13 mouse cellular contexts compared by ENCODE assay signal in the genomic region with DNA sequence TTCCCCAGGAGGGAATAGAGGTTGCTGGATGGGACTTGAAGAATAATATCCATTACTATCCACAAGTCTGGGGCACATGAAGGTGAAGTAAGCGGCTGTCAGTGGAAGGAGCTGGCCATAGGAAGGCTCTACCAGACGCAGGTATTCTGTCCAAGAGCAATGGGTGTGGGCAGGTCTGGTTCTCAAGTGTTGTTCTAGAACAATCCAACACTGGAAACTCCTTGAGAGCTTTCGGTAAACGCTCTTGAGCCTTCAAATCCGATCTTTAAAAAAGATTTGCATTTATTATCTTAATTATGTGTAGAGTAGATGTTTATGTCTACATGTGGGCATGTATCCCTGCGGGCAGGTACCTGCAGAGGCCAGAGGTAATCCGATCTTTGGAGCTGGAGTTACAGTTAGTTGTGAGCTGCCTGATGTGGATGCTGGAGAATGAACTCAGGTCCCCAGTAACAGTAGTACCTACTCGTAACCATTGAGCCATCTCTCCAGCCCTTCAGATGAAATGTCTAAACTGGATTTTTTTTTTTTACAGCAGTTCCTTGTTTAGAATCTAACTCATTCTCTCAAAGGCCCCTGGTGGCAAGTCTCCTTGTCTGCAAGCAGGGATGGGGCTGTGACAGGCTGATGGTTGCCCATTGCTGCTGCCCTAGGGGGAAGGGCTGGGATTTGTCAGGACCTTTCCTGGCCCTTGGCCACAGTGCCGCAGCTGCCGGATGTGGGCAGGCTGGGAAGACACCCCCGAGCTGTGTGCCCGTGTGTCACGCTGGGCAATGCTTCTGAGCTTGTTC. TPM values are rescaled to one million over a fixed set of nuclear protein-coding genes. Genes with fewer than 3 reads are reported as not detected.
DNase-seq lines count a peak whose midpoint lies in the region; ATAC-seq and TF ChIP-seq lines count a peak whose summit lies in the region.
"Had no signal": no experiment of that assay in that cellular context is flagged by ENCODE, and none has a peak within 500 bp of the region (broad histone marks: within the 10 kb centered on the region; RNA-seq: fewer than 3 reads in every experiment).

No protein-coding gene starts in this region.

- no peaks in the 10 kb centered on the region for H3K79me2 ChIP-seq in CH12.LX (replicated peaks; ENCODE audit: control insufficient read depth, extremely low read depth, insufficient read depth, poor library complexity, severe bottlenecking)

- TF ChIP-seq EP300 in CH12.LX (IDR thresholded peaks at IDR 0.05; ENCODE audit: low read length) = no peak

- in situ Hi-C loops in CH12.LX (cut with MboI; ENCODE audit: low pct_ligation_motif_present, low pct_unique_long_range_greater_than_20kb, low sequenced_read_pairs) = loop anchor here (5.0 kb wide), 1 partner anchor 46 kb away; no protein-coding TSS in a partner anchor

- 75% methylated on average over 13 of the region's 13 CpGs for WGBS in heart, embryonic 11.5 days (ENCODE audit: insufficient replicate concordance)

- TF ChIP-seq POLR2A in CH12.LX (IDR thresholded peaks at IDR 0.05; ENCODE audit: low read depth, low read length) = no peak

- no peak overlapping the region for H3K4me2 ChIP-seq in CH12.LX (ENCODE audit: insufficient read depth, low read depth, poor library complexity, severe bottlenecking)
- no peak overlapping the region for H3K4me2 ChIP-seq in heart, embryonic 11.5 days
- H3K4me2 ChIP-seq: forebrain, embryonic 12.5 days; intestine, embryonic 15.5 days had no signal

- no peaks in the 10 kb centered on the region for H3K27me3 ChIP-seq in CH12.LX (replicated peaks)
- H3K27me3 ChIP-seq in heart, embryonic 11.5 days (ENCODE audit: control insufficient read depth, insufficient read depth, low read length) = no peaks in the 10 kb centered on the region
- H3K27me3 ChIP-seq: forebrain, embryonic 12.5 days; intestine, embryonic 15.5 days had no signal

- no peaks in the 10 kb centered on the region for H3K9me3 ChIP-seq in CH12.LX (replicated peaks; ENCODE audit: low read length)
- no peaks in the 10 kb centered on the region for H3K9me3 ChIP-seq in heart, embryonic 11.5 days (replicated peaks; ENCODE audit: control insufficient read depth, low read length)
- H3K9me3 ChIP-seq: forebrain, embryonic 12.5 days; intestine, embryonic 15.5 days had no signal

- no peak for ATAC-seq in heart, embryonic 11.5 days (replicated peaks; ENCODE audit: insufficient number of reproducible peaks, low FRiP score, low TSS enrichment)
- ATAC-seq: intestine, embryonic 15.5 days had no signal

- no peaks in the 10 kb centered on the region for H3K36me3 ChIP-seq in CH12.LX (replicated peaks in 1 of 2; ENCODE audit: control insufficient read depth in 1 of 2, insufficient read depth in 1 of 2, low read length in 1 of 2)
- H3K36me3 ChIP-seq in heart, embryonic 11.5 days (ENCODE audit: control insufficient read depth, insufficient read depth, low read length) = no peaks in the 10 kb centered on the region
- H3K36me3 ChIP-seq: intestine, embryonic 15.5 days had no signal

- DNase-seq in gastrocnemius, postnatal 14 days = peak; percentile 66
- no peak for DNase-seq in gastrocnemius, postnatal 36 days
- peak; percentile 86 for DNase-seq in left cerebral cortex, postnatal 4 days
- no peak for DNase-seq in left cerebral cortex, postnatal 36 days (ENCODE audit: low spot score in 2 of 2)
- no peak for DNase-seq in CH12.LX (ENCODE audit: extremely low read depth)
- peak; percentile 60 for DNase-seq in lung, postnatal 10 days
- no peak for DNase-seq in frontal cortex, postnatal 14 days (ENCODE audit: low spot score in 2 of 2)
- DNase-seq: cerebellum, adult 11-12 months had no signal

- intact Hi-C loops in gastrocnemius, postnatal 14 days (cut with DNase I; ENCODE audit: low total_unique reads) = no loop called here
- intact Hi-C loops in gastrocnemius, postnatal 36 days (cut with DNase I) = no loop called here
- intact Hi-C loops in left cerebral cortex, postnatal 4 days (cut with DNase I) = no loop called here
- intact Hi-C loops in left cerebral cortex, postnatal 36 days (cut with DNase I) = no loop called here

- dilution Hi-C loops in CH12.LX (cut with MboI; ENCODE audit: extremely low pct_ligation_motif_present, extremely low pct_unique_long_range_greater_than_20kb, low sequenced_read_pairs) = no loop called here

- peaks cover 0 to 16% of the 10 kb centered on the region in 2 experiments; a peak in 2 of 4 replicates for H3K4me1 ChIP-seq in CH12.LX (ENCODE audit: control insufficient read depth in 1 of 2, insufficient read depth in 2 of 2)
- H3K4me1 ChIP-seq in heart, embryonic 11.5 days (ENCODE audit: control insufficient read depth, insufficient read depth, low read length) = no peaks in the 10 kb centered on the region
- H3K4me1 ChIP-seq: forebrain, embryonic 12.5 days; intestine, embryonic 15.5 days had no signal

- H3K9ac ChIP-seq in CH12.LX (ENCODE audit: insufficient read depth, low read depth) = no peak overlapping the region
- H3K9ac ChIP-seq in heart, embryonic 11.5 days (ENCODE audit: low read depth, low read length) = no peak overlapping the region
- H3K9ac ChIP-seq: forebrain, embryonic 12.5 days; intestine, embryonic 15.5 days had no signal

- no peak overlapping the region for H3K27ac ChIP-seq in CH12.LX (ENCODE audit: insufficient read depth, low read depth)
- H3K27ac ChIP-seq in heart, embryonic 11.5 days (ENCODE audit: low read depth, low read length) = no peak overlapping the region
- H3K27ac ChIP-seq: forebrain, embryonic 12.5 days; intestine, embryonic 15.5 days had no signal

- TF ChIP-seq CTCF in CH12.LX (conservative IDR thresholded peaks at IDR 0.05 in 1 of 2, IDR thresholded peaks at IDR 0.05 in 1 of 2; ENCODE audit: low read depth in 2 of 2, low read length in 2 of 2) = peak in 1 of 2 experiments; percentile 30; a peak in 1 of 4 replicates

- no peak overlapping the region for H3K4me3 ChIP-seq in CH12.LX (replicated peaks in 1 of 3; ENCODE audit: low read depth in 2 of 3, low read length in 2 of 3, poor library complexity in 1 of 3)
- no peak overlapping the region for H3K4me3 ChIP-seq in heart, embryonic 11.5 days (ENCODE audit: low read depth, low read length)
- H3K4me3 ChIP-seq: forebrain, embryonic 12.5 days; intestine, embryonic 15.5 days had no signal

- no peak for TF ChIP-seq RAD21 in CH12.LX (IDR thresholded peaks at IDR 0.05; ENCODE audit: low read depth, low read length)

TF ChIP-seq in CH12.LX, 34 proteins besides CTCF, POLR2A, EP300 and RAD21:
- TF ChIP-seq RCOR1 (conservative IDR thresholded peaks at IDR 0.05; ENCODE audit: low read depth, low read length) (no peak), ZNF384 (IDR thresholded peaks at IDR 0.05; ENCODE audit: low read depth, low read length) (peak; percentile 58), NELFE (IDR thresholded peaks at IDR 0.05; ENCODE audit: low read depth, low read length) (no peak), SMC3 (IDR thresholded peaks at IDR 0.05; ENCODE audit: low read depth, low read length) (peak; percentile 15; the same call in 1 of the 2 replicates), JUN (IDR thresholded peaks at IDR 0.05; ENCODE audit: insufficient read depth, low read depth, low read length) (no peak), IRF4 (IDR thresholded peaks at IDR 0.05; ENCODE audit: low read depth, low read length) (no peak)

RNA-seq across cellular contexts. Expression of gene Cacng1, which starts 11.9 kb away (rescaled TPM):
- total RNA-seq in gastrocnemius, postnatal 14 days (2021) = 100 to 1,000 TPM; 332 to 394 TPM
- 100 to 1,000 TPM; 254 to 261 TPM for total RNA-seq in gastrocnemius, postnatal 36 days (2021)
- 1 to 10 TPM in 1 of 2 experiments, under 1 TPM in 1; 0.82 to 1.5 TPM for total RNA-seq in left cerebral cortex, postnatal 4 days (2021)
- total RNA-seq in left cerebral cortex, postnatal 36 days (2021) = not detected
- not detected in 2 replicates for total RNA-seq in CH12.LX (2012; rRNA removed)
- not detected in 2 replicates for total RNA-seq in CH12.LX (2014; rRNA removed)
- polyA plus RNA-seq in CH12.LX (2012; ENCODE audit: insufficient read length, low read depth) = not detected in 2 replicates
- not detected in 2 replicates for polyA plus RNA-seq in heart, embryonic 11.5 days (2014; fragmentation: Nextera tagmentation; extraction: Ambion mirVana)
- total RNA-seq: left cerebral cortex, postnatal 14 days had no signal
- polyA plus RNA-seq: stomach, embryonic 14.5 days had no signal

Comparison
In these comparisons a context has a peak if more than half of its experiments do, and no peak if none do; other contexts are left out.
1. DNase-seq: peak in gastrocnemius, postnatal 14 days (single experiment), left cerebral cortex, postnatal 4 days (single experiment) and lung, postnatal 10 days (single experiment); none in gastrocnemius, postnatal 36 days (0 of 2), left cerebral cortex, postnatal 36 days (0 of 2), CH12.LX (single experiment) and frontal cortex, postnatal 14 days (0 of 2).
2. RNA of gene Cacng1, which starts 11.9 kb away (total RNA-seq): 332 to 394 TPM in gastrocnemius, postnatal 14 days and 254 to 261 TPM in gastrocnemius, postnatal 36 days; 0.82 to 1.5 TPM in left cerebral cortex, postnatal 4 days, not detected in left cerebral cortex, postnatal 36 days and not detected in CH12.LX; every median in the first group is over 100 times any median in the second.